Mouse (Mus musculus) heart, adult 11 months (tissue): ENCODE results near the gene Tuba3a.

Experiments used
- DNase-seq: peaks from one replicate; pipeline ENCODE4 v3.0.0; 2022

Gene Tuba3a

DNA sequence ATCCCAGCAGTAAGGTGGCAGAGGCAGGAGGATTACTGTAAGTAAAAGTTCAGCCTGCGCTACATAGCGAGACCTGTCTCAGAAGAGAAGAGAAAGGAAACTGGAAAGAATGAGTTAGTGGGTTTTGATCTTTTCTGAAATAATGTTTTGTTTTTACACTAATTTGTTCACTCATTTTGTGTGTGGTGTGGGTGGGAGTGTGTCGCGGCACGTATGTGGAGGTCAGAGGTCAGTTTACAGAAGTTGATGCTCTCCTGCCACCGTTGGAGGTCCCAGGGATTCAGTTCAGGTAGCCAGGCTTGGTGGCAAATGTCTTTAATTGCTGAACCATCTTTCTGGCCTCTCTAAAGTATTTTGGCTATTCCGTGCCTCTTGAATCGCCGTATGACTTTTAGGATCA is 21.6 kb downstream of the Tuba3a start:
- DNase-seq = no peak

GRCm38 (mm10) chr6:125260006-125260555 is 25.8 kb downstream of the Tuba3a start:
- no peak for DNase-seq

- DNase-seq = peak; percentile 97
These were observed 29.4 kb downstream of the Tuba3a start for GRCm38 (mm10) chr6:125256222-125256966.

DNA sequence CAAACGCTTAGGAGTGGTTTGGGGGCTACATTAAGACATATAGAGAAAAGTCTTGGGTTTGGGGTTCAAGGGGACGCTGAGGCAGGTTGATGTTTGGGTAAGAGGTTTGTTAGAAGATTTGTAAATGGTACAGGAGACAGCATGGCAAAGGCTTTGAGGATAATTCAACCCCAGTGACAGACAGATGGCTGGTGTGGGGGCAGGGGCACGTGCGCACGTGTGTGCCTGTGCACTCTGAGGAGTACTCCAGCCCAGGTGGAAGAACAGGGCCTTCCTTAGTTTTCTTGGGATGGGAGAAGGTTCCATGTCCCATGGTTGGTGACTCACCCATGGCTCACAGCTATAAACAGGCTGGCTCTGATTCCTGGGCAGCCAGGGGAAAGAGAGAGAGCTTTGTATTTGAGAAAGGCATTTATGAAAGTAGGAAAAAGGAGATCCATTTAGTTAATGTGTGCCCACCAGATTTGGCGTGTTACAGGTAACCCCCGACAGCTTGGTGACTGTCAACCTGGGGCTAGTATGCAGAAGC is 30.3 kb downstream of the Tuba3a start:
- no peak for DNase-seq

DNA sequence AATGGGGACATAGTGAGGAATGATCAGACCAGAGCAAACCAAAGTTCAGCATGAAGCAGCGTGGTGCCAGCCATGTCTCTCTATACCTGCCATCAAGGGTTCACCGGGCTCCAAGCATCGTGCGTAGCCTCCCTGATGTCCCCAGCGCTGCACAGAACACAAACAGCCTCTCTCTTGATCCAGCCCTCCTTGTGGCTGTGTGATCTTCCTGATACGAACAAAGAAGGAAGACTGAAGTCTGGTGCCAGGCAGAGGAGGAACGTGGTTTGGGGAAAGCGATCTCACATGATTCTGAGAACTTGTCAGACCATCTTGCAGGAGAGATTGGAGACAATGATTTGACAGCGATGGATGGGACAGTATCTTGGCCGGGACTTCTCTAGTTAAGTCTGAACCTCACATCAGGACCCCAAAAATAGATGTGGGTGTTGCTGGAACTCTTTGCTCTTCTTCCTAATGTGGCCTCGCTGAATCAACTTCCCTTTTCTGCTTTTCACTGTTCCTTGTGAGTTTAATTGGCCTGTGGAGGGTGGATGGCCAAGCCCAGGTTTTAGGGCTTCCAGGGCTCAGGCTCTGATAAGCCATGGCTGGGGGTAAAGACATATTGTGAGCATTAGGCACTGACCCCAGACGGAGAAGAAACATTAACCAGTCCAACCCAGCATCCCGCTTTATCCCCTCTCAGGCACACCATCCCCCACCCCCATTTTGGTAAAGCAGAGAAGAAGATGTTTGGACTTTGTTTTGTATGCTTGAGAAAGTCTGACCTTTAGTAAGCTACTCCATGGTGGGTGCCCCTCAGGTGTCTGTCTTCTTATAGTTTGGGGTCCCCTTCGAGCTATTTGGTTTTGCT is 31.8 kb downstream of the Tuba3a start:
- DNase-seq = peak; percentile 94

DNA sequence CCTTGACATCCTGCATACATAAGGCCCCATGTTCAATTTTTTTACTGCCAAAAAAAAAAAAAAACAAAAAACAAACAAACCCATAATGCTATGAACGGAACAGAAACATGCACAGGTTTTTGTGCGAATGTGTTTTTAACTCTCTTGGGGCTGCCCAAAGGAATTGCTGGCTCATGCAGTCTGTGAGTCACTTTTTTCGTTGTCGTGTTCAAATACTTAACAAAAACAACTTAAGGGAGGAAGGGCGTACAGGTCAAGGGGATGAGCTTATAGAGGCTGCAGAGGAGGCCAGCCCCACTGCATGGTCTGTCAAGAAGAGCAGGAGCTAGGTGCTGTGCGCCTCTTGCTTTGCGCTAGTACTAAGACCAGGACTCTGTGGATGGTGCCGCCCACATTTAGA is 33.1 kb downstream of the Tuba3a start:
- no peak for DNase-seq

GRCm38 (mm10) chr6:125252285-125252684 is 33.6 kb downstream of the Tuba3a start:
- peak; percentile 96 for DNase-seq

GRCm38 (mm10) chr6:125244551-125244950 is 41.3 kb downstream of the Tuba3a start:
- DNase-seq = no peak

- no peak for DNase-seq
These were observed 44.3 kb downstream of the Tuba3a start for GRCm38 (mm10) chr6:125241566-125241965.

- DNase-seq = no peak
These were observed 45.2 kb downstream of the Tuba3a start for GRCm38 (mm10) chr6:125240617-125241016.

DNA sequence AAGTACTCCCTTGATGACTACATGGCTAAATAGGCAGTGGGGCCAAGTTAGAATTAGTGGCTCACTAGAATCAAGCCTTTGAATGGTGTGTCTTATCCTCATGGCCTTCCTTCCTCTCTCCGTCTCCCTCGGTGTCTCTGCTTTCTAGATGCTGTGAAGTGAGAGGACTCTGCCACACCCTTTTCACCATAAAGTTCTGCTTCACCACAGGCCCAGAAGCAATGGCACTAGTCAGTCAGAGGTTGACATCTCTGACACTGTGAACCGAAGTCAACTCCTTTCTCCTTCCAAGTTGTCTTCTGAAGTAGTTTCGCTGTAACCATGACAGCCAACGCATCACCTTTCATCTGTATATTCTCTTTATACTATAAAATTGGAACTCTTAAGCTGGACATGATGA is 46.3 kb downstream of the Tuba3a start:
- DNase-seq = no peak

GRCm38 (mm10) chr6:125238396-125238795 is 47.4 kb downstream of the Tuba3a start:
- no peak for DNase-seq

- DNase-seq = no peak
These were observed 48.4 kb downstream of the Tuba3a start for GRCm38 (mm10) chr6:125237421-125237820.

- DNase-seq = no peak
These were observed 49.1 kb downstream of the Tuba3a start, which contains the start of gene Cd27 for GRCm38 (mm10) chr6:125236782-125237181. Gene Cd27, minus strand, starts transcription at chr6:125237010.

- no peak for DNase-seq
These were observed 49.5 kb downstream of the Tuba3a start for GRCm38 (mm10) chr6:125236341-125236740.

DNA sequence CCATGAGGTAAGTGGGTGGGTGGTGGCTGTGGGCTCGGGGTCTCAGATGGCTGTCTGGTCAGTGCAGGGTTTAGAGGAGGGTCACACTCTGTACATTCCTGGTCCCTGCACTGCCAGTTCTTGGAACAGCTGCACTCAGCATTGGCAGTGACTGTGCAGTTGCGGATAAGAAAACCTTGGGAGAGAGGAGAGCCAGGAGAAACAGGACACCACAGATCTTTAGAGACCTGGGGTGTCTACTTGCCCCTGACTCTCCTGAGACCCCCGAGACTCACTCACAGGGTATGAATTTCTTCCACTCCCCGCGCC is 51.4 kb downstream of the Tuba3a start:
- DNase-seq = no peak

- peak; percentile 94 for DNase-seq
These were observed 51.9 kb downstream of the Tuba3a start for GRCm38 (mm10) chr6:125233816-125234519.

GRCm38 (mm10) chr6:125232516-125232915 is 53.3 kb downstream of the Tuba3a start:
- DNase-seq = no peak

GRCm38 (mm10) chr6:125232045-125232437 is 53.8 kb downstream of the Tuba3a start:
- DNase-seq = no peak

DNA sequence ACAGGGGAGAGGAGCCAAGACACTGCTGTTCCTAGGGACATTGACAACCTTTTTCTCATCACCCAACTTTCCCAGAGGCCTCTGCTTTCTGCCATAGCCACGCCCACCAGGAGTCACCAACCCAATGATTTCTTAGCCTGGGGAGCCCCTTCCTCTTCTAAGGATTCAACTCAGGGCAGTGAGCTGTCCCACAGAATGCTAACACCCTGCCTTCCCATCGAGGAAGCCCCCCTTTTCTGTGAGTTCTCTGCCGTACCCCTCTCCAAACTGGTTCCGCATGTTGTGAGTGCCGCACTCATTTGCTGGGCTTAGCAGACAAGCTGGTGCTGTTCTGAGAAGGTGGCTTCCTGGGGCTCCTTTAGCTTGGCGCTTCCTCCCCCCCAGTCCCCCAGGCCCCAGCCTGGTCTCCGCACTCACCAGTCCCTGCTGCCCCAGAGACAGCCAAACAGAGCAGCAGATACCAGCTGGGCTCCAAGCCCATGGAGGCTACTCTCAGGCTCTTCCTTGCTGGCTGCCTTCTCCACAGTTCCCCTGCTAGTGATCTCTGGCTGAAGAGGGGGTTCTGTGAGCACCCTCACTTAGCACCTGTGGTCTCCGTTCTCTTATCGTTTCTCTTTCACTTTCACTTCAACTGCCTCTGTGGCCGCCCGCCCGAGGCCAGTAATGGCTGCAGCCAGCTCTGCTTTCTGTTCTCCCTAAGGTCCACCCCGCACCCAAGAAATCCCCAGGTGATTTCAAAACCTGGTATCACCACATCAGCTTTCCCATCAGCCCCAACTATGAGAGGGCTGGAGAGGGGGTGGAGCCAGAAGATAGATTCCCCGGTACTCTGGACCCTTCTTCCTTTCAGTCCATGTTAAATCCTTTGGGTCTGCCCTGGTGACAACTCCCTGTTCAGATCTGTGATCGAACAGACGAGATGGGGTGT is 54.5 kb downstream of the Tuba3a start, which contains the start of gene Tapbpl:
Gene Tapbpl, minus strand, starts transcription at position 744 of the 928 bp plus-strand sequence.
- DNase-seq = peak; percentile 98

GRCm38 (mm10) chr6:125230571-125230970 is 55.3 kb downstream of the Tuba3a start:
- DNase-seq = no peak
